Mouse (Mus musculus) heart, embryonic 11.5 days (tissue): ENCODE measurements around the gene Rrp15. TPM values are rescaled to one million over a fixed set of nuclear protein-coding genes. Genes with fewer than 3 reads are reported as not detected.

Experiments
- ATAC-seq: fragments of 200-750 bp; cut with Nextera tagmentation; replicated peaks from 2 replicates; pipeline ENCODE4 v1.8.0; 2017; ENCODE audit warnings: moderate library complexity; ENCODE audit not compliant: insufficient number of reproducible peaks, low FRiP score, low TSS enrichment
- H3K27ac ChIP-seq: fragments of 300-500 bp; sonication (generic); 2 replicates; pipeline ENCODE4 v1.5.1; 2014; ENCODE audit warnings: mild to moderate bottlenecking, low read depth, low read length
- H3K27me3 ChIP-seq: fragments of 300-500 bp; sonication (generic); 2 replicates; pipeline ENCODE4 v1.6.1; 2014; ENCODE audit warnings: mild to moderate bottlenecking, low read length, mixed read lengths; ENCODE audit not compliant: control insufficient read depth, insufficient read depth
- H3K36me3 ChIP-seq: fragments of 300-500 bp; sonication (generic); 2 replicates; pipeline ENCODE4 v1.6.1; 2014; ENCODE audit warnings: mild to moderate bottlenecking, low read length, moderate library complexity, mixed read lengths; ENCODE audit not compliant: control insufficient read depth, insufficient read depth
- H3K4me1 ChIP-seq: fragments of 300-500 bp; sonication (generic); 2 replicates; pipeline ENCODE4 v1.6.1; 2014; ENCODE audit warnings: low read length; ENCODE audit not compliant: control insufficient read depth, insufficient read depth
- H3K4me2 ChIP-seq: fragments of 300-500 bp; sonication (generic); 2 replicates; pipeline ENCODE4 v1.6.1; 2014; ENCODE audit warnings: mild to moderate bottlenecking, moderate library complexity
- H3K4me3 ChIP-seq: fragments of 300-500 bp; sonication (generic); 2 replicates; pipeline ENCODE4 v1.5.1; 2014; ENCODE audit warnings: low read depth, low read length
- H3K9ac ChIP-seq: fragments of 300-500 bp; sonication (generic); 2 replicates; pipeline ENCODE4 v1.6.1; 2014; ENCODE audit warnings: mild to moderate bottlenecking, low read depth, low read length, moderate library complexity
- H3K9me3 ChIP-seq: fragments of 300-500 bp; sonication (generic); replicated peaks from 2 replicates; pipeline ENCODE4 v1.6.1; 2016; ENCODE audit warnings: low read length; ENCODE audit not compliant: control insufficient read depth
- WGBS: fragments of 180-500 bp; shearing (Covaris S2); extraction: QIAGEN DNeasy Blood & Tissue Kit; methylation state at CpG from one replicate; pipeline ENCODE4 v1.1.7; 2014; ENCODE audit not compliant: insufficient replicate concordance; 5-methylcytosine and 5-hydroxymethylcytosine counted together
- polyA plus RNA-seq: library from polyadenylated mRNA; unstranded; fragments of >200 nt; fragmentation: Nextera tagmentation; extraction: Ambion mirVana; gene quantifications from 2 replicates; pipeline ENCODE4 v1.2.1, GENCODE M21; 2014

Rrp15 gene
- polyA plus RNA-seq, 1 experiment from 2014 or later: 49.5 TPM

DNA sequence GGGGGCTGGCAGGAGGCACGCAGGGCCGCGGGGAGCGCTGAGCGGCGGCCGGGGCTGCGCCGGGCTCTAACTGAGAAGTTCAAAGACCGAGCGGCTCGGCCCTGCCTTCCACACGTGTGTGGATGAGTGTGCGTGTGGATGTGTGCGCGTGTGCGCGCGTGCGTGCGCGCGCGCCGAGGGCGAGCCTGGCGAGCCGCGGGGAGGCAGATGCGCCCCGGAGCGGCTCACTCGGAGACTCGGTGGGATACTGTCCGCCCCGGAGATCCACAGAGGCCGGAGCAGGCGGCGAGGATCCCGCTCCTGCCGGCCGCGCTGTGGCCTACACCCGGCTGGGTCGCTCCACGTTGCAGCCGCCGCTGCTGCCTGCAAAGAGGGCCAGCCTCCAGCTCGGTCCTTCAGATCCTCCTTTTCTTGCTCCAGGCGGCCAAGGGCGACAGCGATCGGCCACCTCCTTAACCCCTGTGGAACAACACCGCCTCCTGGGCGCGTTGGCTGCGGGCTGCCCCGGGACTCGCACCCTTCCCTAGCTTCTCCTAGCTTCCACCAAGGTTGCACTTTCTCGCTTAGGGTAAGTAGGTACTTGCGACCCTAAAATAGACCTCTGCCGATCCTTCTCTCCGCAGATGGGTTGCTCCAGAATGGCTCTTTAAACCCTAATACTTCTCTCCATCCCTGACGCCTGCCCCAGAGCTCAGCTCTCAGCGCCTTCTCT, 43.8 kb downstream of the Rrp15 start:
- Histone ChIP-seq H3K9me3 (no peaks in the 10 kb centered on the region), H3K4me3 (peak overlapping the region; percentile 69), H3K27me3 (no peaks in the 10 kb centered on the region), H3K36me3 (no peaks in the 10 kb centered on the region), H3K27ac (peak overlapping the region; percentile 90), H3K4me1 (peaks cover 7% of the 10 kb centered on the region), H3K4me2 (peak overlapping the region; percentile 91), H3K9ac (peak overlapping the region; percentile 81)
- peak; percentile 68 for ATAC-seq
- under 1% methylated on average over 57 of the region's 65 CpGs for WGBS

DNA sequence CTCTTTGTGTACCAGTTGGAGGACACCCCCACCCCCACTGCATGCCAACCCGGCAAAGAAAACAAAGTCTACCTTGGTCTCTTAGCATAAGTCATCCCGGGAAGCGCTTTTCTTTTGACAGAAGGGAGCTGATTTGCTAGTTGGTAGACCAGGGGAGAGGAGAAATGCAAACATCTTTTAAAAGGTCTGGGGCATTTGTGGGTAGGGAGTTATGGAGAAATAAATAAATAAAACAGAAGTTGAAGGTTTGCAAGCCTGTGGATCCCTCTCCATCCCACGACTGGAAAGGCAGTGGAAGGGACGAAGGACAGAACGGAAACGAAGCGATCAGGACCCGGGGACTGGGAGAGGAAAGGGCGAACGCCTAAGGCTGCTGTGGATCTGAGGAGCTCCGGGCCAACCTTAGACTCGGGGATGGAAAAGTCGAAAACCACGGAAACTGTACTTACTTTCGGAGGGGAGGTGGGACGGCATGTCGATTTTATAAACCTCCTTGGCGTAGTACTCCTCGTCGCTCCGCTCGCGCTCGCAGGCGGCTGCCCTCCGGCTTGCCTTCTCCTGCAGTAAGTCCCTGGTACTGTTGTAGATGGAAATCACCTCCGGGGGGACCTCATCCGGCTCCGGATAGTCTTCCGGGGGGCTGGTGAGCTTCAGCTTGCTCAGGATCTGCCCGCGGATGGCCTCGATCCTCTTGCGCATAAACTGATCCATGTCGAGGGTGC, 45.0 kb downstream of the Rrp15 start:
- under 1% methylated on average over 36 of the region's 36 CpGs for WGBS
- peak overlapping the region; percentile 91 for H3K4me2 ChIP-seq
- peak overlapping the region; percentile 81 for H3K9ac ChIP-seq
- H3K9me3 ChIP-seq: no peaks in the 10 kb centered on the region
- H3K27me3 ChIP-seq: no peaks in the 10 kb centered on the region
- peak overlapping the region; percentile 69 for H3K4me3 ChIP-seq
- peaks cover 7% of the 10 kb centered on the region for H3K4me1 ChIP-seq
- no peak for ATAC-seq
- peak overlapping the region; percentile 71 for H3K27ac ChIP-seq
- no peaks in the 10 kb centered on the region for H3K36me3 ChIP-seq

DNA sequence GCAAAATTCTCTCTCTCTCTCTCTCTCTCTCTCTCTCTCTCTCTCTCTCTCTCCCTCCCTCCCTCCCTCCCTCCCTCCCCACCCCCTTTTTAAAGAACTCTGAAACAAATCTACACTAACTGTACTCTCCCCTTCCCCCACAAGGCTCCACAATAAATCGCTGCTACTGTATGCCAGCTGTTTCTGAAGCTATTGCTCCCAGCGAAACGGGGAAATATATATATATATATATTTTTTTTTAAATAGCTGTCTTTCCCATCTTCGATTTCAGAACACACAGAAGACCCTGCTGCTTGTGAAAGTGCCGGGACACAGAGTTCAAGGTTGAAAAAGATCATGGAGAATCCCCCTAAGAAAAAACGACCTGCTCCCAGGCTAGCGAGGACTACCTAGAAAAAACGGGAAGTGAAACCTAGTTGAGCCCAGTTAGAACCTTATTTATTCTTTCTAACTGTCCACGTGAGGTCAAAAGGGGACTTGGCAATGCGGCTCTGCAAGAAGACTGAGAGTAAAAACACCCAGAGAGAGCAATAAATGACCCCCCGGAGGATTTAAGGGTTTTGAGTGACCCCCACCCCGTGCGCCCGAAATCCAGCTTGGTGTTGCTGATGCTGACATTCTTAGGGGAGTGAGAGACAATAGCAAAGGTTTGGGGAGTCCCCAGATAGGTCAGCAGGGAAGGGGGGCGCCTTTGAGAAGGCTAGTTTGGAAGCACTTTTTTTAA, 45.7 kb downstream of the Rrp15 start:
- H3K36me3 ChIP-seq: no peaks in the 10 kb centered on the region
- ATAC-seq: no peak
- H3K27me3 ChIP-seq: no peaks in the 10 kb centered on the region
- no peaks in the 10 kb centered on the region for H3K9me3 ChIP-seq
- H3K27ac ChIP-seq: peak overlapping the region; percentile 71
- H3K4me1 ChIP-seq: peaks cover 7% of the 10 kb centered on the region
- peak overlapping the region; percentile 91 for H3K4me2 ChIP-seq
- WGBS: under 1% methylated on average over 15 of the region's 15 CpGs
- H3K9ac ChIP-seq: peak overlapping the region; percentile 81
- peak overlapping the region; percentile 69 for H3K4me3 ChIP-seq

DNA sequence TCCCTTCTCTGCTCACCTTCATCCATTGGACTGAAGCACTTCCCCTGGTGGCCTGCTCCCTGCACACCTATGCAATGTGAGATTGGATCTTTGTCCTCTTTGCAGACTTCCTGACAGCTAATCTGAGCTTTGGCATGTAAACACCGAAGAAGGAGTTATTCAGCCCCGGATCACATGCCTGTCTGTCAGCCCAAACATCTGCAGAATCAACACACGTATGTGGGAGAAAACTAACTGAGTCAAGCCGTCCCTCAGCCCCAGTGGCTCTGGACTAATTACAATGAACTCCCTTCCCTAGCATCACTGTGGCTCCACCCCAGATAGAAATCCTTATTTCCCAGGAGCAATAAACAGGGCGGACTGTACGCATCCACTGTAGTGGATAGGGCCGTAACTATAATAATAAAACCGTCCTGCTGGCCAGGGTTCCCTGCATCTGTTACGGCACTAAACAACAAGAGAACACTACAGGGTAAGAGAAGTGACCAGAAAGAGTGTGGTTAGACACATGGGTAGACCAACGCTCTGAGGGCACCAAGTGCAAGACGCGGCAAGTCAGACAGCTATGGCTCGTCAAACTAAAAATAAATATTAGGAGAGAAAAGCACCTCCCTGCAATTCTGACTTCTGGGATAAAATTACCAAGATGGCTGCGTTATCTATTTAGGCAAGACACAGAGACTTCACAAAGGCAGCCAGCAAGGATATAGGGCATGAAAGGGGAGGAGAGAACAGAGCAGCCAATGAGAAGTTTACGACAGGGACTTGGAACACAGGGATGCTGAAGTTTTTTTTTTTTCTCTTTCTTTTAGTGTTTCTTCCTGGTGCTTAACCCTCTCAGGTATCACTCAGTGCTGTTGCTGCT, 46.5 kb downstream of the Rrp15 start:
- H3K27me3 ChIP-seq: no peaks in the 10 kb centered on the region
- ATAC-seq: no peak
- no peaks in the 10 kb centered on the region for H3K9me3 ChIP-seq
- peaks cover 7% of the 10 kb centered on the region for H3K4me1 ChIP-seq
- H3K4me3 ChIP-seq: peak overlapping the region; percentile 69
- H3K4me2 ChIP-seq: peak overlapping the region; percentile 91
- peak overlapping the region; percentile 81 for H3K9ac ChIP-seq
- peak overlapping the region; percentile 71 for H3K27ac ChIP-seq
- no peaks in the 10 kb centered on the region for H3K36me3 ChIP-seq
- 14% methylated on average over 15 of the region's 15 CpGs for WGBS

DNA sequence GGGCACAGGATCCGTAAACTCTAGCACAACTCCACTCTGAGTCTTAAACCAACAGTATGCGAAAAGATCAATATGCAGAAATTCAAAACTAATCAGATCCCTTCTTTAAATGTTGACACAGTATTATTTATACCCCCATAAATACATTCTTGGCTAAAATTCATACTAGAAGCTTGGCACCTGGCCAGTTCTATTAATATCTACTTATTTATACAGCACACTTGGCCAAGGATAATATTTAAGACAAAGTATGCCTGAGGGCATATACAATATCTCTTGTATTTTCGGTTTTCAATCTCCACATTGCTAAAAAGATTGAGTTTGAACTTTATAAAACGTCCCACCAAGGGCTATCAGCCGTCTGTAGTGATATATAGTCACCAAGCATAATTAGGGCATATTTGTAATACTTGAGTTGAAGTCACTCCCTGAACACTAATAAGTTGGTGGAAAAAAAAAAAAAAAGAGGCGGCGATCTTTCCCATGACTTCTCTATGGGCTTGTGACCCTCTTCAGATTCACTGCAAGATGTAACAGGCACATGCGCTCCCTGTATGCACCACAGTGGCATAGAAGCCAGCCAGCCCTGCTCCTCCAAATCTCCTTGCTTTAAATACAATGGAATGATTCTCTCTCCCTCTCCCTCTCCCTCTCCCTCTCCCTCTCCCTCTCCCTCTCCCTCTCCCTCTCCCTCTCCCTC, 47.8 kb downstream of the Rrp15 start:
- no peaks in the 10 kb centered on the region for H3K9me3 ChIP-seq
- 63% methylated on average over 8 of the region's 8 CpGs for WGBS
- 0 out of 2 replicates have a peak overlapping the region, but pooled peaks have one; percentile 2 for H3K4me3 ChIP-seq
- H3K4me1 ChIP-seq: peaks cover 7% of the 10 kb centered on the region
- no peak overlapping the region for H3K27ac ChIP-seq
- peak overlapping the region; percentile 20 for H3K4me2 ChIP-seq
- ATAC-seq: no peak
- H3K27me3 ChIP-seq: no peaks in the 10 kb centered on the region
- H3K9ac ChIP-seq: no peak overlapping the region
- H3K36me3 ChIP-seq: no peaks in the 10 kb centered on the region

DNA sequence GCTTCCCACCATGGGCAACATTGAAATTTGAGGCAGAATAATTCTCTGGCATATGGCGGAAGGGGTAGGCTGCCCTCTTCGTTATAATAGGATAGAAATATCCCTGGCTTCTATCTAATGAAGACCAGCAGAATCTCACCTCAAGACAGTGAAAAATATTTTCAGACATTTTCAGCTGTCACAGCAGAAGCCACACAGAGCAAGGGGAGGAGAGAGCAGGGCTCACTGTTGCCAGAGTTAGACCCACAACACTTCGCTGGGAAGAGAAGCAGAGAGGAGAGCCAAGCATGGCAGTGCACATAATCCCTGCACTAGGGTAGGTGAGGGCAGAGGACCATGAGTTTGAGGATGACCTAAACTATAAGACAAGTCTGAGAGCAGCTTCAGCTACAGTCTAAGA, 48.7 kb downstream of the Rrp15 start:
- H3K4me1 ChIP-seq: peaks cover 7% of the 10 kb centered on the region
- no peak overlapping the region for H3K27ac ChIP-seq
- H3K4me2 ChIP-seq: no peak overlapping the region
- H3K4me3 ChIP-seq: no peak overlapping the region
- WGBS: 85% methylated on average over 3 of the region's 3 CpGs
- H3K9me3 ChIP-seq: no peaks in the 10 kb centered on the region
- H3K36me3 ChIP-seq: no peaks in the 10 kb centered on the region
- ATAC-seq: no peak
- no peaks in the 10 kb centered on the region for H3K27me3 ChIP-seq
- no peak overlapping the region for H3K9ac ChIP-seq

DNA sequence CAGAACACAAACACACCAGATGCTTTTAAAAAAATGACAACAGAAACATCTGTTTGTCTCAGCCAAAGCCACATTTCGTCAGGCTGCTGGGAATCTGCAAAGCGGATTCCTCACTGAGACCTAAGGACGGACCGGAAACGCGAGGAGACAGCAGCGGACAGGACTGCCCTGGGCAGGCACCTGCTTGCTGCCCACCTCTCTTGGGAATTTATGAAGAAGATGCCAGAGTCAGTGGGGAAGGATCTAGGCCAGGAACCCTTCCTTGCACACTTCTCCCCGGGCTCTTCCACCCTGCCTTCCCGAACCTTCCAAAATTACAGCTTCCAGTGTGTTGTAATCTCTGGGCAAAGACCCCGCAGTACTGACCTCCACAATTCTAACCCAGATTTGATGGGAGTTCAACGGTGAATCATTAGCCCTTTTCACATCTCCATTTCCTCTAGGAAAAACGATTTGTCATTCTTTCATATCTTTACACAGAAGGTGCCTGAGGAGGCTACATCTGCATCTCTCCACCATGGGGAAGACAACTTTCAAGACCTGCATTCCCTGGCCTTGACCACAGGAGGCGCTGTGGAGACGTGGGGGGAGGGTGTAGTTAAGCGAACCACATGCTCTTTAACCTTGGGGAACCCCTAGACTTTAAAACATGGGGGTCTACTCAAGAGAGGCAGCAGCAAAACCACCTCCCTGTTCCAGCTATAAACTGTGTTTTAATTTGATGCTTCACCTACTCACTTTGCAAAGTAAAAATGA, 50.4 kb downstream of the Rrp15 start:
- no peaks in the 10 kb centered on the region for H3K9me3 ChIP-seq
- ATAC-seq: no peak
- H3K27ac ChIP-seq: no peak overlapping the region
- H3K9ac ChIP-seq: no peak overlapping the region
- H3K36me3 ChIP-seq: no peaks in the 10 kb centered on the region
- H3K4me3 ChIP-seq: no peak overlapping the region
- H3K4me1 ChIP-seq: peaks cover 7% of the 10 kb centered on the region
- H3K4me2 ChIP-seq: no peak overlapping the region
- WGBS: 76% methylated on average over 15 of the region's 15 CpGs
- H3K27me3 ChIP-seq: no peaks in the 10 kb centered on the region
